Mouse (Mus musculus) midbrain, embryonic 16.5 days (tissue): ENCODE data around the gene Mreg. TPM values are rescaled to one million over a fixed set of nuclear protein-coding genes. Genes with fewer than 3 reads are reported as not detected.

Experiments
- ATAC-seq: fragments of 200-750 bp; cut with Nextera tagmentation; 2 replicates; pipeline ENCODE4 v1.8.0; 2017; ENCODE audit warnings: moderate TSS enrichment
- H3K27ac ChIP-seq: fragments of 300-500 bp; sonication (generic); 2 replicates; pipeline ENCODE4 v1.5.1; 2014; ENCODE audit warnings: mild to moderate bottlenecking, low read length, mixed read lengths
- H3K27me3 ChIP-seq: fragments of 300-500 bp; sonication (generic); 2 replicates; pipeline ENCODE4 v1.6.1; 2014; ENCODE audit warnings: low read depth, low read length, mixed read lengths; ENCODE audit not compliant: control insufficient read depth, insufficient read depth
- H3K36me3 ChIP-seq: fragments of 300-500 bp; sonication (generic); 2 replicates; pipeline ENCODE4 v1.6.1; 2014; ENCODE audit warnings: mild to moderate bottlenecking, low read length, moderate library complexity, mixed read lengths; ENCODE audit not compliant: control insufficient read depth, insufficient read depth
- H3K4me1 ChIP-seq: fragments of 300-500 bp; sonication (generic); 2 replicates; pipeline ENCODE4 v1.6.1; 2014; ENCODE audit warnings: mild to moderate bottlenecking, low read length, mixed read lengths; ENCODE audit not compliant: control insufficient read depth, insufficient read depth
- H3K4me2 ChIP-seq: fragments of 300-500 bp; sonication (generic); 2 replicates; pipeline ENCODE4 v1.6.1; 2014; ENCODE audit warnings: mild to moderate bottlenecking, low read length, mixed read lengths
- H3K4me3 ChIP-seq: fragments of 300-500 bp; sonication (generic); 2 replicates; pipeline ENCODE4 v1.5.1; 2014; ENCODE audit warnings: low read depth, mild to moderate bottlenecking, low read length, moderate library complexity, mixed read lengths
- H3K9ac ChIP-seq: fragments of 300-500 bp; sonication (generic); 2 replicates; pipeline ENCODE4 v1.6.1; 2014; ENCODE audit warnings: low read depth, low read length, mixed read lengths
- H3K9me3 ChIP-seq: fragments of 300-500 bp; sonication (generic); replicated peaks from 2 replicates; pipeline ENCODE4 v1.6.1; 2014; ENCODE audit warnings: mild to moderate bottlenecking, low read length, mixed read lengths; ENCODE audit not compliant: control insufficient read depth, poor library complexity, severe bottlenecking
- WGBS: fragments of 180-500 bp; shearing (Covaris S2); extraction: QIAGEN DNeasy Blood & Tissue Kit; methylation state at CpG from one replicate; pipeline ENCODE4 v1.1.7; 2014; 5-methylcytosine and 5-hydroxymethylcytosine counted together
- polyA plus RNA-seq: library from polyadenylated mRNA; unstranded; fragments of >200 nt; fragmentation: Nextera tagmentation; extraction: Ambion mirVana; gene quantifications from 2 replicates; pipeline ENCODE4 v1.2.1, GENCODE M21; 2015

Mreg gene
- polyA plus RNA-seq = 1.6 and 1.9 TPM in 2 replicates

DNA sequence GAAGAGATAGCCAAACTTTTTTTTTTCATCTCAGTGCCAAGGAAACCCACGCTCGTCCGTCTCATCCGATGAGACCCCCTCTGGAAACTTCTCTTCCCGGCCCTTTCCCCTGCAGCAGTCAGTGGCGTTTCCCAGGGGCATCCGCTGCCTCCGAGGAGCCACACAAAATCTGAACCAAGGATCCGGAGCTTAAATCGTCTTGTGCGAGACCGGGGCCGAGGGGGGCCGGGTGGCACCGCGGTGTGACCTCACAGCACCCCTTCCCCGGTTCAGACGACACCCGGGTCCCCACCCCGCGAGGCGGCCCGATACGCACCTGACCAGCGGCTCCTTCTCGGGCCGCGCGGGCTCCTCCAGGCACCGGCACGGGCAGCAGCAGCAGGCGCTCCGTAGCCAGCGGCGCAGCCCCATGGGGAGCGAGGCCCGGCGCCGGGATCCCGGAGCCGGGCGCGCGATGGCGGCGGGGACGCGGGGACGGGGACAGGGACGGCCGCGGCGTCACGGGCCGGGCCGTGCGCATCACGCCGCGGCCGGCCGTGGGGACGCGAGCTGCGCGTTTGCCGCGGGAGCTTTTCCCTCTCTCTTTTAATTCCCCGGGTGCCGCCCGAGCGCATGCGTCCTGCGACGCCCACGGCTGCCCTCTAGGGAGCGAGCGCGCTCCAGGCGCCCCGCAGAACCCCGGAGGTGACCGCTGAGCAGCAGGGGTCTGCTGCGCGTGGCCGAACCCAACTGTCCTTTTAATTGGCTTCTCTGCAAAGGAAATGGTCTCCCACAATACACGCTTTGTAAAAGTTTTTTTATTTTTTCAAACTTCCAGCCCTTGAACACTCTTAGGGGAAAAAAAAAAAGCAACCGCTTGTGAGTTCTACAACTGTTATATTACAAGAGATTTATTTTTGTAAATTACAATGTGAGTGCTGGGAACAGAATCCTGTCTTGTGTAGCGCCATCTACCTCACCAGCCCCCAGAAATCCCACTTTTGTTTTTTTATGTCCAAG, at the start of gene Mreg:
Gene Mreg, minus strand, starts transcription at position 607 of the 999 bp plus-strand sequence.
- no peaks in the 10 kb centered on the region for H3K9me3 ChIP-seq
- H3K4me3 ChIP-seq = peak within 1 kb of the TSS; percentile 83
- peak; percentile 71 for ATAC-seq
- H3K9ac ChIP-seq = peak within 1 kb of the TSS; percentile 85
- under 1% methylated on average over 51 of the region's 89 CpGs for WGBS
- peak within 1 kb of the TSS; percentile 100 for H3K4me2 ChIP-seq
- H3K4me1 ChIP-seq = peaks cover 15% of the 10 kb centered on the region
- H3K27ac ChIP-seq = peak within 1 kb of the TSS; percentile 11; the same call in 1 of the 2 replicates
- H3K27me3 ChIP-seq = no peaks in the 10 kb centered on the region; the same call in 1 of the 2 replicates
- H3K36me3 ChIP-seq = no peaks in the 10 kb centered on the region

DNA sequence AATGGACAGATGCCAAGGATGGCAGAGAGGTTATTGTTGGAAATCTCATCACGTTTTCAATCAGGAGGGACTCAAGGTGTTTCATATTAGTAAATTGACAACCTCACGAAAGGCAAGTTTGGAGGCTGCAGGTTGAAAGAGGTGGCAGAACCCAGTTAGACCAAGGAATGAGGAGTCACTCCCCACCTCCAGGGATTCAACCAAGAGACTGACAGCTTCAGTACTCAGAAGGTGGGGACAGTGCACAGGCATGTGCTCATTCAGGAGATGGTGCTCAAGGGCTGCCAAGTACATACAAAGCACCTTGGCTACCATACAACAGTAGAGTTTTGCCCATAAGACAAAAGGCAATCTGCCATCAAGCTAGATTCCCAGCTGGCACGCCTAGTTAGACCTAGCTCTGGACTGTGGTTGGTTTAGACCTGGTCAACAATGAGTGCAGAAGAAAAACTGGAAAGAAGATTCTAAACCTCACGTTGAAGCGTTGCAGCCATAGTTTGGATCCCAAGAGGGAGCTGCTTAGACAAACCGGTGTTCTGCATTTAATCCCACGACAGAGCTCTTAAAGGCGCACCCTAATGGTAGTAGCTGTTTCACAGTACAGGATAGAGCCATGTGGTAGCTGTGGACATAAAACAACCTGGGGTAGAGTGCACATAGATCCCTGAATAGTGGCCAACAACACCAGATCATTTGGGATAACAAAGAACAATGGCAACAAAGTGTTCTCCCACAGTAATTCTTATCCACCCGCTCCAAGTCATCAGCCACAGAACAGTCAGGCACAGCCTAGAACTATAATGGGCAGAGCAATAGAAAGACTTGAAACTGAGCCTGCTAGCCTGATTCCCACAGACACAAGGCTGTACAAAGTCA, 44.5 kb upstream of the Mreg start:
- Histone ChIP-seq H3K4me2 (peak overlapping the region; percentile 77), H3K4me3 (peak overlapping the region; percentile 37; the same call in 1 of the 2 replicates), H3K36me3 (no peaks in the 10 kb centered on the region), H3K27me3 (no peaks in the 10 kb centered on the region), H3K9me3 (no peaks in the 10 kb centered on the region), H3K4me1 (peaks cover 16% of the 10 kb centered on the region), H3K27ac (peak overlapping the region; percentile 83), H3K9ac (peak overlapping the region; percentile 70; the same call in 1 of the 2 replicates)
- WGBS = 77% methylated on average over 9 of the region's 9 CpGs
- ATAC-seq = no peak

DNA sequence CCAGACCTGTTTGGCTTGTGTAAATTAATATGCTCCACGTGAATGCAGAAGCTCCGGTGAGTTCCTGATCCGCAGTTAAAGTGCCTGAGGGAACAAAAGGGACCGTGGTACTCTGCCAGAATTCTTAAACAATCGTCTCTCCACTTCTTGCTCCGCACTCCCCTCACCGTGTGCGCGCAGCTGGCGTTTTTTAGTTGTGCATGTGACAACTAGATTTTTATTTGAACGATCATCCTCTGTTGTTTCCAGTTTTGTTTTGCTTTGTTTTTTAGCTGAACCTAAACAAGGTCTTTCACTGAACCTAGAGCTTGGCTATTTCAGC, 43.7 kb upstream of the Mreg start:
- H3K36me3 ChIP-seq = no peaks in the 10 kb centered on the region
- no peak for ATAC-seq
- no peaks in the 10 kb centered on the region for H3K9me3 ChIP-seq
- no peaks in the 10 kb centered on the region for H3K27me3 ChIP-seq
- peak overlapping the region; percentile 70 for H3K9ac ChIP-seq
- H3K4me1 ChIP-seq = peaks cover 16% of the 10 kb centered on the region
- H3K4me2 ChIP-seq = peak overlapping the region; percentile 77
- H3K27ac ChIP-seq = peak overlapping the region; percentile 83
- H3K4me3 ChIP-seq = peak overlapping the region; percentile 37
- WGBS = 14% methylated on average over 11 of the region's 11 CpGs

DNA sequence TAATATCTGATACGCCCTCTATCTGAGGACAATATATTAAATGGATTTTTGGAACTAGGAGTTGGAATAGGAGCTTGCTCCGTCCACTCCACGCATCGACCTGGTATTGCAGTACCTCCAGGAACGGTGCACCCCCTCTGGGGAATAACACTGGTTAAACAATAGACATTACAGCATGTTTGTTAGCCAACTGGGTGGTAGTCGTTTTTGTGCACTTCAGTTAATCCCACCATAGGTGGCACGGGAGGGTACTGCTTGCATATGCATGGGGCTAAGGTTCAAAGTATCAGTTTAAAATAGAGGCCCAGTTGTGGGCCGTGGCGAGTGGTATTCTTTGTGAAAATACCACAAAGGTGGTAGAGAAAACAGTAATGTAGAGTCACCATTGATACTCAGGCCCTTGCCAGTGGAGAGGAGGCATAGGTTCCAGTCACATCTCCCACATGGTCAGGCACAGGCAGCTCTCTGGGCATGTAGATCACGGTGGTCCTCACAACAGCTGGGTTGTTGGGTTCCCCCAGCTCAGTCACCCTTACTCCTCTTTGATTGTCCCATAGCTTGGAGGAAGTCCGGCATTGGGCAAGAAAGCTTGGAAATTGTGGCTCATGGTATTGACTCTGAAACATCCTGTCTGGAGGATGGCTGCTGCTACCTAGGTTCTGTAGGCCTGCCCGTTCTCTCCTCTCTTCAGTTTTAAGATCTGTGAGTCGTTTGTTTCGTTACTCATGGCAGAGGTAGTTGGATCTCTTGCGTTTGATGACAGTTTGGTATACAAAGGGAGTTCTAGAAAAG, 43.2 kb upstream of the Mreg start:
- H3K4me1 ChIP-seq = peaks cover 16% of the 10 kb centered on the region
- no peaks in the 10 kb centered on the region for H3K27me3 ChIP-seq
- WGBS = 4% methylated on average over 15 of the region's 15 CpGs
- H3K9ac ChIP-seq = peak overlapping the region; percentile 70
- no peaks in the 10 kb centered on the region for H3K9me3 ChIP-seq
- ATAC-seq = peak; percentile 80
- H3K4me3 ChIP-seq = peak overlapping the region; percentile 37
- peak overlapping the region; percentile 77 for H3K4me2 ChIP-seq
- H3K27ac ChIP-seq = peak overlapping the region; percentile 83
- H3K36me3 ChIP-seq = no peaks in the 10 kb centered on the region

- peak; percentile 93 for ATAC-seq
Observed at GRCm38 (mm10) chr1:72254545-72255061, 42.5 kb upstream of the Mreg start.

DNA sequence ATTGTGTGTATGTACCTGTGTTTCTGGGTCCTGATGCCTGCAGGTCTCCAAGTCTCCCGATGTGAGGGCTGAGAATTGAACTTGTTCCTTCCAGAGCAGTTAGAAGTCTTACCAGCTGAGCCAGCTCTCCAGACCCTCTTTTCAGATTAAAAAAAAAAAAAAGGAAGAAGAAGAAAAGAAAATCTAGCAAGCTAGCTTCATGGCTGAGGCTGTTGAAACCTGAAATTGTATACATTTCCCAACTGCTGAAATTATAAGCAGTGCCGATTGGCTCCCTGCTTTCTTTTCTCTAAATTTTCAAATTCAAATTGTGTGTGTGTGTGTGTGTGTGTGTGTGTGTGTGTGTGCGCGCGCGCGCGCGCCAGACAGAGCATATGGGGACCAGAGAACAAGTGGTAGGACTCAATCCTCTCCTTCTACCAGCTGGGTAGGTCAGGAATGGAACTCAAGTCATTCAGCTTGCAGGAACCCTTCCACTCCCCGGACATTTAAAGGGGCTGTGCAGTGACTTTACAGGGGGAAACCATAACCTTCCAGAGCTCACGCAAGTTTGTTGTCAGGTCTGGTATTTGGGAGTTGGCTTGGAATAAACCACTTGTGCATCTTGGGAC, 41.9 kb upstream of the Mreg start:
- H3K36me3 ChIP-seq = no peaks in the 10 kb centered on the region
- no peaks in the 10 kb centered on the region for H3K27me3 ChIP-seq
- H3K9ac ChIP-seq = peak overlapping the region; percentile 70; the same call in 1 of the 2 replicates
- H3K27ac ChIP-seq = peak overlapping the region; percentile 83
- H3K9me3 ChIP-seq = no peaks in the 10 kb centered on the region
- 40% methylated on average over 11 of the region's 11 CpGs for WGBS
- peaks cover 16% of the 10 kb centered on the region for H3K4me1 ChIP-seq
- H3K4me2 ChIP-seq = peak overlapping the region; percentile 77
- ATAC-seq = peak; percentile 23; the same call in 1 of the 2 replicates
- peak overlapping the region; percentile 37 for H3K4me3 ChIP-seq

More at GRCm38 (mm10) chr1:72254545-72255061, 42.5 kb upstream of the Mreg start:
- Histone ChIP-seq H3K4me1 (peaks cover 16% of the 10 kb centered on the region), H3K9me3 (no peaks in the 10 kb centered on the region), H3K27ac (peak overlapping the region; percentile 83), H3K36me3 (no peaks in the 10 kb centered on the region), H3K4me2 (peak overlapping the region; percentile 77), H3K4me3 (peak overlapping the region; percentile 37), H3K9ac (peak overlapping the region; percentile 70), H3K27me3 (no peaks in the 10 kb centered on the region)
- WGBS = 2% methylated on average over 35 of the region's 35 CpGs

- H3K9me3 ChIP-seq = no peaks in the 10 kb centered on the region
- H3K4me3 ChIP-seq = no peak overlapping the region
- no peaks in the 10 kb centered on the region for H3K27me3 ChIP-seq
- 89% methylated on average over 1 of the region's 1 CpGs for WGBS
- no peak overlapping the region for H3K27ac ChIP-seq
- ATAC-seq = no peak
- peaks cover 15% of the 10 kb centered on the region for H3K4me1 ChIP-seq
- no peaks in the 10 kb centered on the region for H3K36me3 ChIP-seq
- H3K9ac ChIP-seq = no peak overlapping the region
- H3K4me2 ChIP-seq = no peak overlapping the region
Observed at GRCm38 (mm10) chr1:72251806-72252205, 39.7 kb upstream of the Mreg start.
